Mouse (Mus musculus): ENCODE results near the gene Fam117b. TPM values are rescaled to one million over a fixed set of nuclear protein-coding genes. Genes with fewer than 3 reads are reported as not detected.

Gene Fam117b
- polyA plus RNA-seq, 1 experiment = 9.5 TPM

- DNase-seq (ENCODE audit: low read depth in 1 of 2, low spot score in 2 of 2) = no peak
- WGBS = 55% methylated on average over 3 of the region's 3 CpGs
- H3K36me3 ChIP-seq (ENCODE audit: control insufficient read depth, insufficient read depth, low read length) = no peaks in the 10 kb centered on the region
- TF ChIP-seq POLR2A (IDR thresholded peaks at IDR 0.05; ENCODE audit: low read depth, low read length) = no peak
- H3K4me1 ChIP-seq (ENCODE audit: control insufficient read depth, insufficient read depth, insufficient read length) = no peaks in the 10 kb centered on the region
- H3K4me3 ChIP-seq (ENCODE audit: extremely low read depth, insufficient read depth, insufficient read length) = no peak overlapping the region
- no peak overlapping the region for H3K27ac ChIP-seq (ENCODE audit: insufficient read depth, low read length)
- no peaks in the 10 kb centered on the region for H3K27me3 ChIP-seq (ENCODE audit: control insufficient read depth, insufficient read depth, low read length)
These were observed 10.2 kb upstream of the Fam117b start for GRCm38 (mm10) chr1:59902634-59903033.

GRCm38 (mm10) chr1:59904630-59905295 is 8.0 kb upstream of the Fam117b start:
- Histone ChIP-seq H3K4me3 (ENCODE audit: extremely low read depth, insufficient read depth, insufficient read length) (no peak overlapping the region), H3K27ac (ENCODE audit: insufficient read depth, low read length) (no peak overlapping the region), H3K4me1 (ENCODE audit: control insufficient read depth, insufficient read depth, insufficient read length) (no peaks in the 10 kb centered on the region), H3K27me3 (ENCODE audit: control insufficient read depth, insufficient read depth, low read length) (no peaks in the 10 kb centered on the region), H3K36me3 (ENCODE audit: control insufficient read depth, insufficient read depth, low read length) (no peaks in the 10 kb centered on the region)
- 71% methylated on average over 6 of the region's 6 CpGs for WGBS
- DNase-seq (ENCODE audit: low read depth in 1 of 2, low spot score in 2 of 2) = no peak
- TF ChIP-seq CTCF (IDR thresholded peaks at IDR 0.05; ENCODE audit: extremely low read depth, insufficient read depth, insufficient read length, insufficient replicate concordance) (no peak), POLR2A (IDR thresholded peaks at IDR 0.05; ENCODE audit: low read depth, low read length) (no peak)

GRCm38 (mm10) chr1:59905916-59906315 is 6.9 kb upstream of the Fam117b start:
- Histone ChIP-seq H3K27me3 (ENCODE audit: control insufficient read depth, insufficient read depth, low read length) (no peaks in the 10 kb centered on the region), H3K27ac (ENCODE audit: insufficient read depth, low read length) (no peak overlapping the region), H3K36me3 (ENCODE audit: control insufficient read depth, insufficient read depth, low read length) (no peaks in the 10 kb centered on the region), H3K4me1 (ENCODE audit: control insufficient read depth, insufficient read depth, insufficient read length) (no peaks in the 10 kb centered on the region; the same call in 1 of the 2 replicates), H3K4me3 (ENCODE audit: extremely low read depth, insufficient read depth, insufficient read length) (no peak overlapping the region)
- no peak for DNase-seq (ENCODE audit: low read depth in 1 of 2, low spot score in 2 of 2)
- 85% methylated on average over 2 of the region's 2 CpGs for whole genome bisulfite sequencing
- TF ChIP-seq CTCF (IDR thresholded peaks at IDR 0.05; ENCODE audit: extremely low read depth, insufficient read depth, insufficient read length, insufficient replicate concordance) = no peak
- no peak for TF ChIP-seq POLR2A (IDR thresholded peaks at IDR 0.05; ENCODE audit: low read depth, low read length)

DNA sequence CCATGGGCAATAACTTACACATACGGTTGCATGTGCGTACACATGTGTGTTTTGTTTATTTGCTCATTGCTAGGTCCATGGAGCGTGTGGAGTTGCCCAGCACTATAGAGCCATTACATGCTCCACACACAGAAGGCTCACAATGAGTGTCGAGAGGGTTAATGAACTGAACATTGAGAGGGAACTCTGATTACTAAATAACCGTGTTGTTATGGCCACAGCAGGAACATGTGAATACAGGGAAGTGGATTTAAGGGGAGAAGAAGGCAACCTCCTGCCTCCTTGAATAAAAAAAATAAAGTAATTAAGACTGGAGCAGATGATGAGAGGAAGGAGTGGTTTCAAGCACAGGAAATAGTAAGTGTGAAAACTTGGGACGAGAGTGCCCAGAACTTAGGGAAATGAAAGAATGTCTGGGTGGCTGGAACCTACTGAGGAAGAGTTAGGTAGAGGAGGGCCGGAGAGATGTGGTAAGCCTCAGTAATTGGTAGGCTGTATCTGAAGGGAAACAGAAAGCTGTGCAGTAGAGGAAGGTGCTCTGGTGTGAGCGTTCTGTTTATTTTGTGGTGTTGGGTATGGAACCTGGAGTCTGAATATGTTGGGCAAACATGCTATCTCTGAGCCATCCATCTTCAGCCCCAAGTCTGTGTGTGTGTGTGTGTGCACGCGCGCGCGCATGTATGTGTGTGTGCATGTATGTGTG is 5.8 kb upstream of the Fam117b start:
- H3K27me3 ChIP-seq (ENCODE audit: control insufficient read depth, insufficient read depth, low read length) = no peaks in the 10 kb centered on the region
- H3K27ac ChIP-seq (ENCODE audit: insufficient read depth, low read length) = no peak overlapping the region
- H3K4me1 ChIP-seq (ENCODE audit: control insufficient read depth, insufficient read depth, insufficient read length) = no peaks in the 10 kb centered on the region; the same call in 1 of the 2 replicates
- no peak overlapping the region for H3K4me3 ChIP-seq (ENCODE audit: extremely low read depth, insufficient read depth, insufficient read length)
- DNase-seq (ENCODE audit: low read depth in 1 of 2, low spot score in 2 of 2) = no peak
- no peaks in the 10 kb centered on the region for H3K36me3 ChIP-seq (ENCODE audit: control insufficient read depth, insufficient read depth, low read length)
- WGBS = 71% methylated on average over 13 of the region's 13 CpGs
- TF ChIP-seq POLR2A (IDR thresholded peaks at IDR 0.05; ENCODE audit: low read depth, low read length) = no peak
- TF ChIP-seq CTCF (IDR thresholded peaks at IDR 0.05; ENCODE audit: extremely low read depth, insufficient read depth, insufficient read length, insufficient replicate concordance) = no peak

DNA sequence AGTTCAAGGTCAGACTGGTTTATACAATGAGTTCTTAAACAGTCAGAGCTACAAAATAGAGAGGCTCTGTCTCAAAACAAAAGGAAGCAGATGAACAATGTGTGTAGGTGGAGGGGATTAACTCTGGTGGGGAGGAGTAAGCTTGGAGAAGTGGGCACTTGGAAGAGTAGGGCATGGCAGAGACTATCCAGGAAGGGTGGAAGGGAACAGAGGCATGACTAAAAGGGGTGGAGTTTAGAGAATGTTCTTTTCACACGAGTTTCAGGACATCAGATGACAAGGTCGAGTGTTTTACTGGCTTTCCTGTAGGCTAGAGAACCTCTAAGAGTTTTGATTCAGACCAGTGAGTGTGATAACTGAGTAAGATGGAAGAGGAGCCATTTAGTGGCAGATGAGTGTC is 5.1 kb upstream of the Fam117b start:
- no peaks in the 10 kb centered on the region for H3K36me3 ChIP-seq (ENCODE audit: control insufficient read depth, insufficient read depth, low read length)
- WGBS = 14% methylated on average over 2 of the region's 2 CpGs
- TF ChIP-seq CTCF (IDR thresholded peaks at IDR 0.05; ENCODE audit: extremely low read depth, insufficient read depth, insufficient read length, insufficient replicate concordance) (no peak), POLR2A (IDR thresholded peaks at IDR 0.05; ENCODE audit: low read depth, low read length) (no peak)
- no peak for DNase-seq (ENCODE audit: low read depth in 1 of 2, low spot score in 2 of 2)
- H3K4me1 ChIP-seq (ENCODE audit: control insufficient read depth, insufficient read depth, insufficient read length) = no peaks in the 10 kb centered on the region; the same call in 1 of the 2 replicates
- H3K27me3 ChIP-seq (ENCODE audit: control insufficient read depth, insufficient read depth, low read length) = no peaks in the 10 kb centered on the region
- no peak overlapping the region for H3K27ac ChIP-seq (ENCODE audit: insufficient read depth, low read length)
- H3K4me3 ChIP-seq (ENCODE audit: extremely low read depth, insufficient read depth, insufficient read length) = no peak overlapping the region

DNA sequence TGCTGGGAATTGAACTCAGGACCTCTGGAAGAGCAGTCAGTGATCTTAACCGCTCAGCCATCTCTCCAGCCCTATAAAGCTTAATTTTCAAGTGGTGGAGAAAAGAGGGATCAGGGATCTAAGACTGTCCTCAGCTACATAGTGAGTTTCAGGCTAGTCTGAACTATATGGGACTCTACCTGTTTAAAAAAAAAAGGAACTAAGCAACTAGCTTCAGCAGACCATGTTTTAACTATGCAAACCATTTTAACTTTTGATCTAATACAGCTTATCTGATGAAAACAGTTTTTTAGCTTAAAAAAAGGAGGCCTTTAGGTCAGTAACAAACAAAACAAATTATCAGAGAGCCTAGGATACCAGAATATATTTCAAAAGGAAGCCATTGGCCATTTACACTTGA is 1.9 kb upstream of the Fam117b start:
- 97% methylated on average over 1 of the region's 1 CpGs for WGBS
- no peak for DNase-seq (ENCODE audit: low read depth in 1 of 2, low spot score in 2 of 2)
- Histone ChIP-seq H3K4me1 (ENCODE audit: control insufficient read depth, insufficient read depth, insufficient read length) (no peaks in the 10 kb centered on the region; the same call in 1 of the 2 replicates), H3K27ac (ENCODE audit: insufficient read depth, low read length) (no peak overlapping the region), H3K27me3 (ENCODE audit: control insufficient read depth, insufficient read depth, low read length) (no peaks in the 10 kb centered on the region), H3K4me3 (ENCODE audit: extremely low read depth, insufficient read depth, insufficient read length) (no peak overlapping the region), H3K36me3 (ENCODE audit: control insufficient read depth, insufficient read depth, low read length) (no peaks in the 10 kb centered on the region)
- TF ChIP-seq POLR2A (IDR thresholded peaks at IDR 0.05; ENCODE audit: low read depth, low read length) (no peak), CTCF (IDR thresholded peaks at IDR 0.05; ENCODE audit: extremely low read depth, insufficient read depth, insufficient read length, insufficient replicate concordance) (no peak)

Measured in spleen, adult 2 months (tissue).